Mouse (Mus musculus): ENCODE results near the gene Ankdd1b.

Gene Ankdd1b

DNA sequence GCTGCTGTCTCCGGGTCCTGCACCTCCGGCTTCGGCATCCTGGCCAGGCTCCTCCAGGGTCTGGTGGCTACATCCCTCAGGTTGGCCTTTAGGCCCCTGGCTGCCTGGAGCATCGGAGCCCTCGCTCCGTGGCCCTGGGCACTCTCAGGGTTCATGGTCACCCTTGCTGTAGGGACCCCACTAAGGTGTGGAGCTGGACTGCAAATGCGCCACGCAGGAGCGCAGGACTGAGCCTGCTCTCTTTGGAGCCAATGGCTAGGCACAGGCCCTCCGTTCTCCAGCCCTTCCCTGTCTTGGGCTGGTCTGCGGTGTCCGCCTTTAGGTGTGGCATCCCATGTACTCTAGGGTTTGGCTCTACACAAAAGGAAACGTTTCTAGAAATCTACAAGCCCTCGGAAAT lies at the start of gene Ankdd1b:
Gene Ankdd1b, minus strand, starts transcription at position 242 of the 400 bp plus-strand sequence.
- in situ Hi-C loops (cut with MboI; ENCODE audit: low pct_unique_long_range_greater_than_20kb in 1 of 2, low sequenced_read_pairs in 2 of 2, unreplicated experiment in 1 of 2) = no loop called here

DNA sequence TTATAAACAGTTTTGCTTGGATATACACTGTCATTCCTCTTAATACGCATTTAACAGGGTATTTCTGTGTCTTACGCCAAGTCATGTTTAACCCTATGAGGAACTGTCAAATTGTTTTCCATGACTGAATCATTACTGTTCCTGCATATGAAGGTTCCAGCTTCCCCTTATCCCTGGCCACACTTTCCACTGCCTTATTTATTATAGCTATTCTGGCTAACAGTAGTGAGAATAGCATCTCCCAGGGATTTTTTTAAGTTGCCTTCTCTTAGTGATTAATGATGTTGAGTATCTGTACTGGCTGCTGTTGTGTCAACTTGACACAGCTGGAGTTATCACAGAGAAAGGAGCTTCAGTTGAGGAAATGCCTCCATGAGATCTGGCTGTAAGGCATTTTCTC lies 46.3 kb upstream of the Ankdd1b start:
- in situ Hi-C loops (cut with MboI; ENCODE audit: low pct_unique_long_range_greater_than_20kb in 1 of 2, low sequenced_read_pairs in 2 of 2, unreplicated experiment in 1 of 2) = no loop called here

DNA sequence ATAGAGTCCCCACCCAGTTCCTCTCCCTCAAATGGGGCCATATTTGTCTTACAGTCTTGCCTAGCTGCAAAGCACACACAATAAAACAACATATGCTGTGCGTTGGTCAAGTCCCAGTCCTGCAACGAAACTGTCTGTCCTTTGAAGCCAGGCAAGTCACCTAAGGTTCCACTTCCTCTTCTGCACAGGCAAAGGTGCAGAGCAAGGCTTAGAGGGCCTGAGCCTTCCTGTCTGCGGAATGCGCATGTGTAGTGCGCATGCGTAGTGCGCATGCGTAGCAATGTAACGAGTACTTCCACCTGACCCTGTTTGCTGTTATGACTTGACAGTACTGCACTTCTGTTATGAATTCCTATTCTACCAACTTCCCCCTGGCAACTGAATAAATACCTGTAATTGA lies 45.3 kb upstream of the Ankdd1b start:
- in situ Hi-C loops (cut with MboI; ENCODE audit: low pct_unique_long_range_greater_than_20kb in 1 of 2, low sequenced_read_pairs in 2 of 2, unreplicated experiment in 1 of 2) = no loop called here

DNA sequence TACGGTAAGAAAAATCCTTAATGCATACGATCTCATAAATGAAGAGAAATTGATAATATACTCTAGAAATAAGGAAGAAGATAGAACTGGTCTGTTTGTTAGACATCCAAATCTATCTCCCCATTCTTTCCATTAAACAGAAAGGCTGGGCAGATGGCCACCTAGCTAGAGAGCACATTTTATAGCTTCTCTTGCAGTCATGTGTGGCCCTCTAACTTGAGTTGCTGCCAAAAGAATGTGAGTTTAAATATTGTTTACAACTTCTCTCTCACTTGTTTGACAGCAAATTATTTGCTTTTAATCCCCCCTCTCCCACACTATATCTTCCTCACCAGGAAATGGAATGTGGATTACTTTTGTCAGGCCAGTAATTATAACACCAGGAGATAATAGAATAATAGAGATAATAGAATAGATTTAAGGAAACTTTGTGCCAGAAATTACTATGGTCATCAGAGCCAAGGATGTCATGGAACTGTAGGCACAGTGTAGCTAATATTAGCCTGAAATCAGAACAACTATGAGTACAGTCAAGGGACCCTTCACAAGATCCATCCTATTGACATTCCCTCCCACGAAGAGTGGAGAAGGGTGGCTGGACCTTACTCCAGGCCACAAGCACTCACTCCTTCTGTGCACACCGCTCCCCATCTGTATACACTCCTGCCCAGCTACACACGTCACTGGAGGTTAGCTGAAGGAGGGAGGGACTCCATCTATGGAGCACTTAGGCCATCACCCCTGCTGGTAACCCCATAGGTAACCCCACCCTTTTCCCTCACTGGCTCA lies 43.4 kb upstream of the Ankdd1b start:
- in situ Hi-C loops (cut with MboI; ENCODE audit: low pct_unique_long_range_greater_than_20kb in 1 of 2, low sequenced_read_pairs in 2 of 2, unreplicated experiment in 1 of 2) = no loop called here

GRCm38 (mm10) chr13:96511893-96512292 lies 40.9 kb upstream of the Ankdd1b start:
- in situ Hi-C loops (cut with MboI; ENCODE audit: low pct_unique_long_range_greater_than_20kb in 1 of 2, low sequenced_read_pairs in 2 of 2, unreplicated experiment in 1 of 2) = no loop called here

GRCm38 (mm10) chr13:96511262-96511661 lies 40.3 kb upstream of the Ankdd1b start:
- in situ Hi-C loops (cut with MboI; ENCODE audit: low pct_unique_long_range_greater_than_20kb in 1 of 2, low sequenced_read_pairs in 2 of 2, unreplicated experiment in 1 of 2) = no loop called here

DNA sequence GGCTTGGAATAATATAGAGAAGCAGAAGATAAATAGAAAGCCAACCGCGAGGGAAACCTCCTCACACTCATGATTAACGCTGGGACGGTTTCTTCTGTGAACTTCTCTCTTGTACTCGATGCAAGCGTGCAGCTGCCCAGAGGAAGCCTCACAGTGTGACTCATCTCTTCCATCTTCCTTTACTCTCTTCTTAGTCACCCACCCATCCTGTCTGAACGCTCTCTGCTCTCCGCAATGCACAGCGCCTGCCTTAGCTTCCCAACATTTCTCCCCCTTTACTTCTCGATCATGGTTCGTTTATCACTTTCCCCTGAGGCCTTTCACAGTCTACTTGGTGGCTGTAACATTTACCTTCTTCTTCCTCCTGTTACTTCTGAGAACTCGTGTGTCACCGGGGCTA lies 39.6 kb upstream of the Ankdd1b start:
- in situ Hi-C loops (cut with MboI; ENCODE audit: low pct_unique_long_range_greater_than_20kb in 1 of 2, low sequenced_read_pairs in 2 of 2, unreplicated experiment in 1 of 2) = no loop called here

DNA sequence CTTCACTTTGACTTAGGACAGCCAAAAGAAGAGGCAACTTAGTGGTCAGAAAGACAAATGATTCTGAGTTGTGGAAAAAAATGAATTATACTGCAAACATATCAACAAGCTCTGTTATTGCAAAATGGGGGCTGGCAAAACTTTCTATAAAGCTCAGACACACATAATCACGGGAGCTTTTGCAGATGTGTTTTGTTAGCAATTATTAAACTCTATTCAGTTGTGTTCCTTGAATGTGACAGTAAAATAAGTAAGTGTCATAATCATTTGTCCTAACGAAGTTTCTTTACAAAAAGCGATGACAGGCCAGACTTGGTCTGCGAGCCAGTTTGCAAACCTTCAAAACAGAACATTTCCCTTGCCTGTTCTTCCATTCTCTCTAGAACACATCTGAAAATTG lies 36.5 kb upstream of the Ankdd1b start:
- in situ Hi-C loops (cut with MboI; ENCODE audit: low pct_unique_long_range_greater_than_20kb in 1 of 2, low sequenced_read_pairs in 2 of 2, unreplicated experiment in 1 of 2) = no loop called here

GRCm38 (mm10) chr13:96506313-96506712 lies 35.3 kb upstream of the Ankdd1b start:
- in situ Hi-C loops (cut with MboI; ENCODE audit: low pct_unique_long_range_greater_than_20kb in 1 of 2, low sequenced_read_pairs in 2 of 2, unreplicated experiment in 1 of 2) = no loop called here

- in situ Hi-C loops (cut with MboI; ENCODE audit: low pct_unique_long_range_greater_than_20kb in 1 of 2, low sequenced_read_pairs in 2 of 2, unreplicated experiment in 1 of 2) = no loop called here
Observed at GRCm38 (mm10) chr13:96505661-96506060, 34.7 kb upstream of the Ankdd1b start.

DNA sequence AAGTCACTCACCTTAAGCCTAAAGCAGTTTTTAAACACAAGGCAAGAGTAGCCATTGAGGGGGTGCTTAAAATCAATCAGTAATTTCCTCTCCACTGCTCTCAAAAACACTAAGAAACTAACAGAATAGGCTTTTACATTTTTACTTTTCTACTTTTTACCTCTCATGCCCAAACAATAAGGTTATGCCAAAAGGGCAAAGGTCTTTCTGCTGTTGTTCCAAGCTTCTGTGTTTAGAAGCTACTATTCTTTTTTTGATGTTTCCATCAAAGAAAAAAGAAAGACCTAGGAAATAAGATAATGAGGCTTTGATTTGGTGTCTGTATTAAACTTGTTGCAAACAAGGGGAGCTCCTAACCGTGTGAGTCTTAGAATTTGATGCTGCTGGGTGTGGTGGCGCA lies 28.9 kb upstream of the Ankdd1b start:
- in situ Hi-C loops (cut with MboI; ENCODE audit: low pct_unique_long_range_greater_than_20kb in 1 of 2, low sequenced_read_pairs in 2 of 2, unreplicated experiment in 1 of 2) = no loop called here

DNA sequence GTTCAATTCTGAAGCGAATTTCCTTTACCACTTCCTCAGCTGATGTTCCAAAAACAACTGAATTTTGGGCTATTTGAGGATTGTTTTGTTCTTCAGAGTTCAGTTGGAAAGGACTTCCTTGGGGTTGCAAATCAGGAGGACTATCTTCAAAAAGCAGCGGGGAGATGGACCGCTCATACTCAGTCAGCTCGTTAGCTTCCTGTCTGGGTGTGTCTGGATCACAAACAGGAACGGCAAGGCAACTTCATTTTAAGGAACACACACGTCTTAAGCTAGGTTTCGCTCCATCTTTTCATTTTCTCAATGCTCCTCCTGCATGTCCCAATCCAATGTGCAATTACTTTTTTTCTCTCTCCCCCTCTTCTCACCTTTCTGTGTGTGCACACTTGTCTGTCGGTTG lies 25.6 kb upstream of the Ankdd1b start:
- in situ Hi-C loops (cut with MboI; ENCODE audit: low pct_unique_long_range_greater_than_20kb in 1 of 2, low sequenced_read_pairs in 2 of 2, unreplicated experiment in 1 of 2) = no loop called here

DNA sequence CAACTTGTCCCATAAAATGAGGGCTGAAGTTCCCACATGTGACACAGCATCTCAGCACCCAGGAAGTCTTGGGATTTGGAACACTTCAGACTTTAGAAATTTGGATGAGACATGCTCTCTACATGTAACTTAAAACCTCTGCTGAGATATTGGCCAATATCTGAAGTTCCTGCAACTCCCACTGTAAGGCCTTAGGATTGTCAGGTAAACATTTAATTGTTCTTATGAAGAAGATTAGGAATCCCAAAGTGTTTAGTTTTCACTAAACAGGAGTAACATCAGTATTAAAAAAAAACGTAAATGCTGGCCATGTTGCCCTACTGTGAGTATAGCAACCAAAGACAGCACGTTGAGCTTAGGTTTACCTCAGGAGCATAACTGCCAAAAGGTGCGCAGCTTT lies 19.4 kb upstream of the Ankdd1b start, which contains the start of gene Gm17622:
Gene Gm17622, plus strand, starts transcription at position 301 of the 400 bp plus-strand sequence.
- in situ Hi-C loops (cut with MboI; ENCODE audit: low pct_unique_long_range_greater_than_20kb in 1 of 2, low sequenced_read_pairs in 2 of 2, unreplicated experiment in 1 of 2) = no loop called here

DNA sequence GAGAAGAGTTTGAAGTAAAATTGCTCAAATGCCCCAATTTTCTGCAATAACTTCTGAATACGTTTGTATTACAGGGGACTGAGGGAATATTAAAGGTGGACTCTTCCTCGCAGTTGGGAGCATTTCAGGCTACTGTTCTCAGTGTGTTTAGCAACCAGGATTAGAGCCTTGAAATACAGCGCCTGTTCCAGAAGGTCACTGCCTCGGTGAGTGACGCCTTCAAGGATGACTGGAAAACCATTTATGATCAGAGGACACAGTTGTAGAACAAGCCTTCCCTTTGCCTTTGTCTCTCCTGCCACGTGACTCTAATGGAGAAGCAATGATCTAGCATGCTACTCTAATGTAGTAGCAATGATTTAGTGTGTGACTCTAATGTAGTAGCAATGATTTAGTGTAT lies 17.0 kb upstream of the Ankdd1b start:
- in situ Hi-C loops (cut with MboI; ENCODE audit: low pct_unique_long_range_greater_than_20kb in 1 of 2, low sequenced_read_pairs in 2 of 2, unreplicated experiment in 1 of 2) = no loop called here

DNA sequence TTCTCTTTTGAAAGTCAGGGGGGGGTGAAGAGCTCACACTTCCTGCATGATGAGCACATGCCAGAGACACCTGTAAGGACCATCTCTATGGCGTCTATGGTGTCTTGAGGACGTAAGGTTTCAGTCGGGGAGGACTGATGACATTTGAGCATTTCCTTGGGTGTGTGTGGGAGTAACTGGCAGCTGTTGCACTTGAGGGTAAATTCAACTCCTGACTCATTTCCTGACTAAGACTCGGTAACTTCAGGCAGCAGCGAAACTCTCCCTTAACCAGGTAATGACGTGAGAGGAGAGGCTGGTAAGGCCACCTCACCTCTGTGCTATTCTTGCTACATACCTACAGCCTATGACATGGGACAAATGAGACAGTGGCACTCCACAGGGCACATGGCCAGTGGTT lies 16.2 kb upstream of the Ankdd1b start:
- in situ Hi-C loops (cut with MboI; ENCODE audit: low pct_unique_long_range_greater_than_20kb in 1 of 2, low sequenced_read_pairs in 2 of 2, unreplicated experiment in 1 of 2) = no loop called here

DNA sequence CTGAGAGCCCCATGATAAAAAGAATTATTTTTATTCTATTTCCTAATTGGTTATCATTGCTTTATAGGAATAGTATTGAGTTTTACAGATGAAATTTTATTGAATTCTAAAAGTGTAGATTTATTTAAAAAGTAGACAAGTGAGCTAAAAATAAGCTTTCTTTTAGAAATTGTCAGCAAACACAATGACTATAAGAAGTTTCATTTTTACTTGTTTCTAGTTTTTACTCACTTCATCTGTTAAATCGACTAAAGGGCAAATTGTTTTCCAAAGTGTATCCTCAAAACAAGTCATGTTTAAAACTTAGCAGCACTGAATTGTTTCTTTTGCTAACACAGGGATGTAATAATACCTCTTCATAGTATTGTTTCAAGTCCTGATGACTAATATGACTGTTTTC lies 8.0 kb upstream of the Ankdd1b start:
- in situ Hi-C loops (cut with MboI; ENCODE audit: low pct_unique_long_range_greater_than_20kb in 1 of 2, low sequenced_read_pairs in 2 of 2, unreplicated experiment in 1 of 2) = no loop called here

- in situ Hi-C loops (cut with MboI; ENCODE audit: low pct_unique_long_range_greater_than_20kb in 1 of 2, low sequenced_read_pairs in 2 of 2, unreplicated experiment in 1 of 2) = no loop called here
Observed at GRCm38 (mm10) chr13:96477226-96477625, 6.2 kb upstream of the Ankdd1b start.

DNA sequence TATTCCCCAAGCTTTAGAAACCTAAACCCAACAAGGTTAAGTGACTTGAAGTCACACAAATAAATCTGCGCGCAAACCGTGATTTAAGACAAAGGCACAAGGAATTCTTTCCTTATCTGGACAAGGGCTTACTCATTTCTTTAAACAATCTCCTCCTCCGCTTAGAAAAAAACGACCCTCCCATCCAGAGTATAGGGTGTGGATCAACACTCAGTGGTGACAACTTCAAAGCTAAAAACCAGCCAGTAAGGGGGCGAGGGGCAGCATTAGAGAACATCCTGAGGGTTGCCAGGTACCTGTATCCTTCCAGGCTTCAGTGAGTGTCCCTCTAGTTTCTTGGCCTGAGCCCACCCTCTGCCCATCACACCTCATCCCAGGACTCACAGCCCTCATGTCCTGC lies 442 bp downstream of the Ankdd1b start:
- in situ Hi-C loops (cut with MboI; ENCODE audit: low pct_unique_long_range_greater_than_20kb in 1 of 2, low sequenced_read_pairs in 2 of 2, unreplicated experiment in 1 of 2) = no loop called here

GRCm38 (mm10) chr13:96468678-96469077 lies 2.3 kb downstream of the Ankdd1b start:
- in situ Hi-C loops (cut with MboI; ENCODE audit: low pct_unique_long_range_greater_than_20kb in 1 of 2, low sequenced_read_pairs in 2 of 2, unreplicated experiment in 1 of 2) = no loop called here

- in situ Hi-C loops (cut with MboI; ENCODE audit: low pct_unique_long_range_greater_than_20kb in 1 of 2, low sequenced_read_pairs in 2 of 2, unreplicated experiment in 1 of 2) = no loop called here
Observed at GRCm38 (mm10) chr13:96465315-96465714, 5.7 kb downstream of the Ankdd1b start.

All from mouse embryonic stem cell (cell line).